Mouse (Mus musculus) kidney, embryonic 16.5 days (tissue): Measurements from ENCODE around the gene Pigg. TPM values are rescaled to one million over a fixed set of nuclear protein-coding genes. Genes with fewer than 3 reads are reported as not detected.
"Not testable (repeated sequence)": the region's sequence is repeated elsewhere in the genome, so short reads cannot be mapped to it uniquely, and the experiment has no call there.

ENCODE experiments used
- ATAC-seq: fragments of 200-750 bp; cut with Nextera tagmentation; 2 replicates; pipeline ENCODE4 v1.8.0; 2017; ENCODE audit warnings: moderate TSS enrichment; ENCODE audit not compliant: low FRiP score, low TSS enrichment
- H3K27ac ChIP-seq: fragments of 300-500 bp; sonication (generic); 2 replicates; pipeline ENCODE4 v1.5.1; 2014; ENCODE audit warnings: low read length
- H3K27me3 ChIP-seq: fragments of 300-500 bp; sonication (generic); 2 replicates; pipeline ENCODE4 v1.6.1; 2014; ENCODE audit warnings: low read length, control low read depth, mixed read lengths; ENCODE audit not compliant: insufficient read depth
- H3K36me3 ChIP-seq: fragments of 300-500 bp; sonication (generic); 2 replicates; pipeline ENCODE4 v1.6.1; 2014; ENCODE audit warnings: low read length, control low read depth, mixed read lengths; ENCODE audit not compliant: insufficient read depth
- H3K4me1 ChIP-seq: fragments of 300-500 bp; sonication (generic); 2 replicates; pipeline ENCODE4 v1.6.1; 2014; ENCODE audit warnings: low read length, control low read depth, mixed read lengths; ENCODE audit not compliant: insufficient read depth
- H3K4me2 ChIP-seq: fragments of 300-500 bp; sonication (generic); replicated peaks from 2 replicates; pipeline ENCODE4 v1.6.1; 2014; ENCODE audit warnings: low read depth, low read length
- H3K4me3 ChIP-seq: fragments of 300-500 bp; sonication (generic); 2 replicates; pipeline ENCODE4 v1.5.1; 2014; ENCODE audit warnings: mild to moderate bottlenecking, low read length
- H3K9ac ChIP-seq: fragments of 300-500 bp; sonication (generic); replicated peaks from 2 replicates; pipeline ENCODE4 v1.6.1; 2014; ENCODE audit warnings: low read length
- H3K9me3 ChIP-seq: fragments of 300-500 bp; sonication (generic); 2 replicates; pipeline ENCODE4 v1.6.1; 2016; ENCODE audit warnings: low read length, control low read depth
- WGBS: fragments of 180-500 bp; shearing (Covaris S2); extraction: QIAGEN DNeasy Blood & Tissue Kit; methylation state at CpG from one replicate; pipeline ENCODE4 v1.1.7; 2014; 5-methylcytosine and 5-hydroxymethylcytosine counted together
- polyA plus RNA-seq: library from polyadenylated mRNA; unstranded; fragments of >200 nt; fragmentation: Nextera tagmentation; extraction: Ambion mirVana; gene quantifications from 2 replicates; pipeline ENCODE4 v1.2.1, GENCODE M21; 2015

Pigg gene
- polyA plus RNA-seq, result 7.3 and 7.5 TPM in 2 replicates

DNA sequence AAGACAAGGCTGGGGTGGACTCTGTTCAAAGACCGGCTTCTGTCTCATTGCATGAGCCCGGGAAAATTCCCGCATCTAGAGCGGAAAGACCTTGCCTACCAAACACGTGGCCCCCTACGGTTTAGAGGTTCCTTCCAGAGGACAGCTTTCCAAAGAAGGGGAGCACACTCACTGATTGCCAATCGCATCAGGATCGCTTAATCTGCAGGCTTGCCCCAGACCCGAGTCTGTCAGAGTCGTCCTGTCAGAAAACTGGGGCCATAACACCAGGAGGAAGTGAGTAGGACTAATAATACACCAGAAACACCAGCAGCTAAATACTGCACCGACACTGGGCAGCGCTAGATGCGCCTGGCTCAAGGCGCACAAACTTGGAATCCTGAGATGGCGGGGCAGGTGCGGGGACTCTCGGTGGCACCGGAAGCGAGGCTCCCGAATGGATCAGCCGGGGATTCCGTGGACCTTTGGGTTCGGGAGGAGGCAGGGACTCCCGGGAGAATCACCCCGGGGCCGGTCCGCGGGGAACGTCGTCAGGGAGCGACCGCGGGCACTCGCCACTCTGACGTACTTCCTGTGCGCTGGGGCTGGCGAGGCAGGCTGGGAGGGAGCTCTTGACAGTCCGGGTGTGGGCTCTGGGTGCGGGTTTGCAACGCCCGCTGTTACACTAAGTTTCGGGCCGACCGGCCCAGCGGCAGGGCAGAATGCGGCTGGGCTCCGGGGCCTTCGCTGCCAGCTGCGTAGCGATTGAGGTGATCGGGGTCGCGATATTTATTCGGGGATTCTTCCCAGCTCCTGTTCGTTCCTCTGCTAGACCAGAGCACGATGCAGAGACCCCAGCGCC, at the start of gene Pigg:
Pigg (plus strand) TSS at position 386 of the 841 bp plus-strand sequence.
- WGBS, result under 1% methylated on average over 57 of the region's 57 CpGs
- Histone ChIP-seq H3K9me3 (no peaks in the 10 kb centered on the region), H3K27ac (peak within 1 kb of the TSS; percentile 86), H3K36me3 (no peaks in the 10 kb centered on the region), H3K9ac (peak within 1 kb of the TSS; percentile 90), H3K4me1 (peaks cover 11% of the 10 kb centered on the region), H3K4me3 (peak within 1 kb of the TSS; percentile 92), H3K4me2 (peak within 1 kb of the TSS; percentile 92), H3K27me3 (no peaks in the 10 kb centered on the region)
- ATAC-seq, result peak; percentile 98

DNA sequence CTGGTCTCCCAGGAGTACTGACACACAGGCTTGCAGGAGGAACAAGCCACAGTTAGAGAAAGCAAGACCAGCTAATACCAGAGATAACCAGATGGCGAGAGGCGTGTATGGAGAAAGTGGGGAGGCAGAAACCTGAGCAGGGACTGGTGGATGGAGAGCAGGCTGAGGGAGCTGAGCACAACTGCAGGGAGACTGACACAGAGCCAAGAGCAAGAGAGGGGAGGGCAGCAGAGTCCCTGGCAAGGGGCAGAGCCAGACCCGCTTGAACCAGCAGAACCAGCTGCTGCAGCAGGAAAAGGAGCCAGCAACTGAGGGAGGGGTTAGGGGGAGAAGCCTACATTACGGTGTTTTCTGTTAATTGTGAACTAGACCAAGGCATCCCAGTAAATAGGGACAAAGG, 49.7 kb upstream of the Pigg start:
- Histone ChIP-seq H3K4me3 (no peak overlapping the region), H3K4me1 (no peaks in the 10 kb centered on the region), H3K27ac (no peak overlapping the region), H3K9ac (no peak overlapping the region), H3K27me3 (no peaks in the 10 kb centered on the region), H3K9me3 (no peaks in the 10 kb centered on the region), H3K36me3 (no peaks in the 10 kb centered on the region), H3K4me2 (no peak overlapping the region)
- WGBS, result 27% methylated on average over 4 of the region's 4 CpGs
- ATAC-seq, result peak; percentile 84

DNA sequence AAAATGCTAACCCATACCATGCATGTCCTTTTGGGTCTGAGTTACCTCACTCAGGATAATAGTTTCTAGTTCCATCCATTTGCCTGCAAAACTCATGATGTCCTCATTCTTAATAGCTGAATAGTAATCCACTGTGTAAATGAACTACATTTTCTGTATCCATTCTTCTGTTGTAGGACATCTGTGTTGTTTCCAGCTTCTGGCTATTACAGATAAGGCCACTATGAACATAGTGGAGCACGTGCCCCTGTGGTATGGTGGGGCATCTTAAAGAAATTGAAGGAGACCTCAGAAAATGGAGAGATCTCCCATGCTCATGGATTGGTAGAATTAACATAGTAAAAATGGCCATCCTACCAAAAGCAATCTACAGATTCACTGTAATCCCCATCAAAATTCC, 48.6 kb upstream of the Pigg start:
- not testable (repeated sequence) for H3K9ac ChIP-seq, H3K4me3 ChIP-seq, H3K4me1 ChIP-seq, H3K27ac ChIP-seq, ATAC-seq, H3K9me3 ChIP-seq, H3K27me3 ChIP-seq, H3K4me2 ChIP-seq, H3K36me3 ChIP-seq
- WGBS, result 85% methylated on average over 1 of the region's 1 CpGs

DNA sequence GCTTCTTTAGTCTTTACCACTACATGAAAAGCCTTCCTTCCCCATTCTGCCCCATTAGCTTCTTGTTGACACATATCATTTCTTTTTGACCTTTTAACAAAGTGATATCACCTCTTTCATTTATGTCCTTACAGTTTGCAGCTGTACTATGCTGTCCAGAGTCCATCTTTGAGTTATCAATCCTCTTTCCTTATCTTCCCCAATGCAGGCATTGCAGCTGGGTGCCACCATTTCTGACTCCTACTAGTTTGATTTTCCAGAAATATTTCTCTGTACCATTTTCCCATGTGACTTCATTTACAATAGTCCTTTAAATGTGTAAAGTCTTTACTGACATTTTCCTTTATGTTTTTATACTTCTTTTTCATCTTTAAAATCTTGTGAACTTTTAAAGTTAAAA, 45.4 kb upstream of the Pigg start:
- H3K9me3 ChIP-seq, result no peaks in the 10 kb centered on the region
- H3K36me3 ChIP-seq, result no peaks in the 10 kb centered on the region
- H3K4me3 ChIP-seq, result no peak overlapping the region
- H3K4me1 ChIP-seq, result peaks cover 20% of the 10 kb centered on the region
- no peak overlapping the region for H3K9ac ChIP-seq
- ATAC-seq, result no peak
- no peaks in the 10 kb centered on the region for H3K27me3 ChIP-seq
- H3K4me2 ChIP-seq, result no peak overlapping the region
- H3K27ac ChIP-seq, result no peak overlapping the region

DNA sequence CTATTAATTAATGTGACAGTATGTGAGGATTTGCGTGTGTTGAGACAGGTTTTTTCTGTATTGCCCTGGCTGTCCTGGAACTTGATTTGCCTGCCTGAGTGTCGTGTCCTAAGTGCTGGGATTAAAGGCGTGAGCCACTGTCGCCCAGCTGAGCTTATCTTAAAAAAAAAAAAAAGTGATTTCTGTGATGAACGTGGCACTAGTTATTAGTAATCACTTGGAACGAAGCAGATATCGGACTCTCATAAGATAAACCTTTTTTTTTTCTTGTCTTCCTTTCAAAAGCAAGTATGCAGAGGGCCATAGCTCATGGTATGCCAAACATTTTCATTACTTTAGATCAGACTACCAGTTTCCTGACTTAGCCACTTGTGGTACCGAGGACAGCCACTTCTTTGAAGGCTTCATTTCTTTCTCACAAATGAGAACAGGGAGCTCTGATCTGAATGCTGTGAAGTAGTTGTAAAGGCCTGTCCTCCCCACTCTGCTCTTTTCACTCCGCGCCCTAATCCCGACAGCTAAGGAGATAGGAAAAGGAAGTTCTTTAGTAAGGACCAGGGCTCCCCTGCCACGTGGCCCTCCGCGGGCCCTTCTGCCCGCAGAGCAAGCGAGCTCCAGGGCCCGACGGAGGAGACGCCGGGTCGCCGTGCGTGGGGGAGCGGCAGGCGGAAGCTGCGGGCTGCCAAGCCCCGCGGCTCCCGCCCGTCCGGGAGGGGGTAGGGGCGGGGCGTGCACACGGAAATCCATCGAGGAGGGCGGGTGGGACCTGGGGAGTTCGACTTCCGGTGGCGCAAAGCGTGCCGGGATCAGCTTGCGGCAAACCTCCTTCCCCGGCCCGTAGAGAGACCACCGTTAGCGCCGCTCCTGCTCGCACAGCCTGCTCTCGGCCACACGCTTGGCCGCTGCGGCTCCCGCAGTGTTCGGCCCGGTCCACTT, 44.0 kb upstream of the Pigg start, which contains the start of gene Dr1:
Dr1 (plus strand) TSS at position 771 of the 936 bp plus-strand sequence.
- peak; percentile 98 for ATAC-seq
- H3K4me1 ChIP-seq, result peaks cover 20% of the 10 kb centered on the region
- peak within 1 kb of the TSS; percentile 98 for H3K4me3 ChIP-seq
- 2% methylated on average over 55 of the region's 55 CpGs for WGBS
- no peaks in the 10 kb centered on the region for H3K9me3 ChIP-seq
- H3K27me3 ChIP-seq, result no peaks in the 10 kb centered on the region
- peak within 1 kb of the TSS; percentile 97 for H3K27ac ChIP-seq
- no peaks in the 10 kb centered on the region for H3K36me3 ChIP-seq
- peak within 1 kb of the TSS; percentile 98 for H3K9ac ChIP-seq
- peak within 1 kb of the TSS; percentile 89 for H3K4me2 ChIP-seq

DNA sequence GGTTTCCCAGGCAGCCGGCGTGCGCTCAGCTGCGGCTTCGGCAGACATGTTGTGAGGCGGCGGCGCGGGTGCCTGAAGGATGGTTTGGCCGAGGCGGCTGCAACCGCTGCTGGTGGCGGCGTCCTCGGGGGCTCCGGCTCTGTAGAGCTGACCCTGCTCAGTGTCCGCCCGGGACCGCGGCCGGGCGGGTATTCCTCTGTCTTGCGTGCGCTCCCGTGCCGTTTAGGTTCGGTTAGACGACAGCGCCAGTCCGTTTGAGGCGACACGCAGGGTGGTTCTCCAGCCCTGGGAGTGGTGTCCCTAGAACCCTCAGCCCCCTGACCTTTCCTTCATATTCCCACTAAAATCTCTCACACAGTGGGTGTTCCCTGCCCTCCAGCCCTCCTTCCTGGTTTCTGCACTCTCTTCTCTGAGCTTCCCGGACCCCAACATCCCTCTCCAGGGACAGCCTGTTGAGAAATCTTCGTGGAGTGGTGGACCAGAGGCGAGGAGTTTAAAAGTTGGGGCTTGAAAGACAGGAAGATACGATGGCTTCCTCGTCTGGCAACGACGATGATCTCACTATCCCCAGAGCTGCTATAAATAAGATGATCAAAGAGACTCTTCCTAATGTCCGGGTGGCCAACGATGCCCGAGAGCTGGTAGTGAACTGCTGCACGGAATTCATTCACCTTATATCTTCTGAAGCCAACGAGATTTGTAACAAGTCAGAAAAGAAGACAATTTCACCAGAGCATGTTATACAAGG, 43.2 kb upstream of the Pigg start:
- Histone ChIP-seq H3K9me3 (no peaks in the 10 kb centered on the region), H3K4me1 (peaks cover 20% of the 10 kb centered on the region), H3K9ac (peak overlapping the region; percentile 98), H3K27ac (peak overlapping the region; percentile 97), H3K4me3 (peak overlapping the region; percentile 98), H3K36me3 (no peaks in the 10 kb centered on the region), H3K27me3 (no peaks in the 10 kb centered on the region), H3K4me2 (peak overlapping the region; percentile 89)
- no peak; the same call in 1 of the 2 replicates for ATAC-seq
- WGBS, result under 1% methylated on average over 44 of the region's 44 CpGs

DNA sequence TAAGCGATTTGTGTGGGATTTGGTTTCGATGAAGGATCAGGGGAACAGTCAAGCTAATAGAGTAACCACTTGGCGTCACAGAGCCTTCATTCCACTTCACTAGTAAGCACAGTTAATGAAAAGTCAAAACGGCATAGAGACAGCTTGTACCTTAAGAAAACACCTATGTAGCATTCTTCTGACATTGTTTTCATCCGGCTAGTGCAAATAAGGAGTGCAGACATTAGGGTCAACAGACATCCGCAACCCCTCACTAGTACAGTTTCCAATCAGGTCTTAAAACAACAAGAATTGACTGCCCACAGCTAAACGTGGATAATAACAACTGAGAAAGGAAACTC, 42.6 kb upstream of the Pigg start:
- Histone ChIP-seq H3K27me3 (no peaks in the 10 kb centered on the region), H3K4me1 (peaks cover 20% of the 10 kb centered on the region), H3K9ac (peak overlapping the region; percentile 98), H3K27ac (peak overlapping the region; percentile 97; the same call in 1 of the 2 replicates), H3K4me3 (peak overlapping the region; percentile 98), H3K36me3 (no peaks in the 10 kb centered on the region), H3K4me2 (peak overlapping the region; percentile 89), H3K9me3 (no peaks in the 10 kb centered on the region)
- 1% methylated on average over 7 of the region's 7 CpGs for WGBS
- no peak for ATAC-seq

DNA sequence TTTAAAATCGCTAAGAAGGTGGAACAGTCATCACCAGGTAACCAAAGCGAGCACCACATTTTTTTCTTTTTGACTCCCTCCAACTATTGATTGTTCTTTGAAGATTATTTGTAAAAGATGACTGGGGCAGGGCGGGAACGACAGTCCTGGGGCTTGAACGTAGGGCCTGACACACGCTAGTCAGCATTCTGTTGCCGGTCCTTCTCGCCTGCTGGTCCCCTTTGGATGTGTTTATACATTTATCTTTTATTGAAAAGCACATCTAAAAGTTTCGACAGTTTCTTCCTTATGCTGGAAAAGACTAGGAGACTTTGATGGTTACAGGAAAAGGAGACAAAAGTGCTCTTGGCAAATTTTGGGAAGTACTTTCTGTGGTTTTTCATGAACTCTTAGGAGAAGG, 42.0 kb upstream of the Pigg start:
- Histone ChIP-seq H3K4me2 (peak overlapping the region; percentile 89), H3K4me3 (peak overlapping the region; percentile 98), H3K36me3 (no peaks in the 10 kb centered on the region), H3K27ac (no peak overlapping the region), H3K9ac (peak overlapping the region; percentile 98; the same call in 1 of the 2 replicates), H3K4me1 (peaks cover 20% of the 10 kb centered on the region), H3K27me3 (no peaks in the 10 kb centered on the region), H3K9me3 (no peaks in the 10 kb centered on the region)
- ATAC-seq, result no peak
- WGBS, result 37% methylated on average over 9 of the region's 9 CpGs

DNA sequence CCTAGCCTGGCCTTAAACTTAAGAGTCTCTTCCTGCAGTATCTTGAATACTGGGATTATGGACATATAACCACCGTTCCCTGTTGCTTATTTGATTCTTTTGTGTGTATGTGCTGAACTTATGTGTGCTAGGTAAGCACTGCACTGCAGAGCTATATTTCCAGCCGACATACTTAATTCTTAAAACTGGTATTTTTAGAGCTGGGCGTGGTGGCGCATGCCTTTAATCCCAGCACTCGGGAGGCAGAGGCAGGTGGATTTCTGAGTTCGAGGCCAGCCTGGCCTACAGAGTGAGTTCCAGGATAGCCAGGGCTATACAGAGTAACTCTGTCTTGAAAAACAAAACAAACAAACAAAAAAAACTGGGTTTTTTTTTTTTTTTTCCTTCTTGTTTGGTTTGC, 41.1 kb upstream of the Pigg start:
- H3K36me3 ChIP-seq, H3K27me3 ChIP-seq, H3K9ac ChIP-seq, ATAC-seq, H3K9me3 ChIP-seq, H3K4me3 ChIP-seq, H3K27ac ChIP-seq: not testable (repeated sequence)
- WGBS, result 91% methylated on average over 6 of the region's 6 CpGs
- Histone ChIP-seq H3K4me1 (peaks cover 20% of the 10 kb centered on the region), H3K4me2 (peak overlapping the region; percentile 37; the same call in 1 of the 2 replicates)
